Mouse (Mus musculus): ENCODE results near the gene Olfr585.

The Olfr585 gene

GRCm38 (mm10) chr7:103097420-103097819, at the start of gene Olfr585:
Gene Olfr585 (plus strand): TSS chr7:103097720.
- in situ Hi-C loops (cut with MboI; ENCODE audit: low pct_unique_long_range_greater_than_20kb in 1 of 2, low sequenced_read_pairs in 2 of 2, unreplicated experiment in 1 of 2), result no loop called here

GRCm38 (mm10) chr7:103051000-103051399, 46.5 kb upstream of the Olfr585 start, which contains the start of gene Olfr583:
Gene Olfr583 (plus strand): TSS chr7:103051300.
- in situ Hi-C loops (cut with MboI; ENCODE audit: low pct_unique_long_range_greater_than_20kb in 1 of 2, low sequenced_read_pairs in 2 of 2, unreplicated experiment in 1 of 2), result no loop called here

- in situ Hi-C loops (cut with MboI; ENCODE audit: low pct_unique_long_range_greater_than_20kb in 1 of 2, low sequenced_read_pairs in 2 of 2, unreplicated experiment in 1 of 2), result no loop called here
Observed at GRCm38 (mm10) chr7:103081585-103081984, 15.9 kb upstream of the Olfr585 start, which contains the start of gene Olfr584. Gene Olfr584 (plus strand): TSS chr7:103081885.

GRCm38 (mm10) chr7:103119406-103119805, 21.9 kb downstream of the Olfr585 start:
- in situ Hi-C loops (cut with MboI; ENCODE audit: low pct_unique_long_range_greater_than_20kb in 1 of 2, low sequenced_read_pairs in 2 of 2, unreplicated experiment in 1 of 2), result no loop called here

- in situ Hi-C loops (cut with MboI; ENCODE audit: low pct_unique_long_range_greater_than_20kb in 1 of 2, low sequenced_read_pairs in 2 of 2, unreplicated experiment in 1 of 2), result no loop called here
Observed at GRCm38 (mm10) chr7:103125538-103125937, 28.0 kb downstream of the Olfr585 start, which contains the start of gene Olfr586. Gene Olfr586 (minus strand): TSS chr7:103125638.

GRCm38 (mm10) chr7:103140579-103140978, 43.1 kb downstream of the Olfr585 start, which contains the start of gene Olfr588-ps1:
Gene Olfr588-ps1 (plus strand): TSS chr7:103140879.
- in situ Hi-C loops (cut with MboI; ENCODE audit: low pct_unique_long_range_greater_than_20kb in 1 of 2, low sequenced_read_pairs in 2 of 2, unreplicated experiment in 1 of 2), result no loop called here

Data from mouse embryonic stem cell (cell line).